Mouse (Mus musculus): ENCODE measurements around the gene Mmp25. TPM values are rescaled to one million over a fixed set of nuclear protein-coding genes. Genes with fewer than 3 reads are reported as not detected.

The Mmp25 gene
- total and polyA plus RNA-seq, 3 experiments: not detected

DNA sequence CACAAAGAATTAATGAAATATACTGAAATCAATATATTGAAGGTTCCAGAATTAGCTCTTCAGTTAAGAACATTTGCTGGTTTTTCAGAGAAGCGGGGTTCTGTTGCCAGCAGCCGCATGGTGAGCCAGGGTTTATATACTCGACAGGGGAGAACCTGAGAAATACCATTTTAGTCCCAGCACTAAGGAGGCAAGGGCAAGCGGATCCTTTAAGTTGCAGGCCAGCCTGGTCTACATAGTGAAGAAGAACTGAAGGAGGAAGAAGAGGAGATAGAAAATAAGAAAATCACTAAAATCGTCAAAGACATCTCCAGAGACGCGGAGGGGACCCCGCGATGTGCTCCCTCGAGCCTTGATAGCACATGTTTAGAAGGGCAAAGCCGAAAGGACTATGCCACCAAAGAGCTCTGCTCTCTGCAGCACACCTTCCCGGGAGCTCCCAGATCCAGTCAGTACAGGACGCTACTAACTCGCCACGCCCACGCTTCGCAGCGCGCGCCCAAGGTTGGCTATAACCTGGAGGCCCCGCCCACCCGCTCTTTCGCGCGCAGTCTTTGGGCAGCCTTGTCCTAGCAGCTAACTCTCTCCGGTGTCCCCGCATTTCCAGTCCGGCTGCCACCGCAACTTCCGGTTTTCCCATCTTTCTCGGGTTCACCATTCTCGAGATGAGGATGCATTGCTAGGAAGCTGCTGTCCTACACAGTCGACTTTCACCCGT lies 52.7 kb downstream of the Mmp25 start:
- peak overlapping the region; percentile 50 for H3K9ac ChIP-seq (ENCODE audit: insufficient read depth, low read depth)
- DNase-seq (ENCODE audit: extremely low read depth): peak; percentile 88
- dilution Hi-C loops (cut with MboI; ENCODE audit: extremely low pct_ligation_motif_present, extremely low pct_unique_long_range_greater_than_20kb, low sequenced_read_pairs): no loop called here
- no peaks in the 10 kb centered on the region for H3K36me3 ChIP-seq (replicated peaks in 1 of 2; ENCODE audit: control insufficient read depth in 1 of 2, insufficient read depth in 1 of 2, low read length in 1 of 2)
- H3K27me3 ChIP-seq (replicated peaks): peaks cover 51% of the 10 kb centered on the region
- H3K4me2 ChIP-seq (ENCODE audit: insufficient read depth, low read depth, poor library complexity, severe bottlenecking): peak overlapping the region; percentile 83
- no peaks in the 10 kb centered on the region for H3K79me2 ChIP-seq (replicated peaks; ENCODE audit: control insufficient read depth, extremely low read depth, insufficient read depth, poor library complexity, severe bottlenecking)
- H3K9me3 ChIP-seq (replicated peaks; ENCODE audit: low read length): no peaks in the 10 kb centered on the region
- peaks cover 2 to 11% of the 10 kb centered on the region in 2 experiments; a peak in 2 of 4 replicates for H3K4me1 ChIP-seq (ENCODE audit: control insufficient read depth in 1 of 2, insufficient read depth in 2 of 2)
- peak overlapping the region; percentile 48 to 69 (median 62) for H3K4me3 ChIP-seq (replicated peaks in 1 of 3; ENCODE audit: low read depth in 2 of 3, low read length in 2 of 3, poor library complexity in 1 of 3)
- no peak for TF ChIP-seq MAZ (IDR thresholded peaks at IDR 0.05; ENCODE audit: low read depth, low read length)
- TF ChIP-seq ZKSCAN1 (IDR thresholded peaks at IDR 0.05; ENCODE audit: borderline replicate concordance, low read depth, low read length): no peak
- TF ChIP-seq ZNF384 (IDR thresholded peaks at IDR 0.05; ENCODE audit: low read depth, low read length): no peak
- TF ChIP-seq ZC3H11A (IDR thresholded peaks at IDR 0.05; ENCODE audit: low read depth, low read length): no peak
- peak; percentile 59 for TF ChIP-seq NRF1 (IDR thresholded peaks at IDR 0.05; ENCODE audit: low read depth, low read length)
- TF ChIP-seq MAFK (IDR thresholded peaks at IDR 0.05; ENCODE audit: insufficient replicate concordance, low read length): no peak
- peak; percentile 75 for TF ChIP-seq IRF4 (IDR thresholded peaks at IDR 0.05; ENCODE audit: low read depth, low read length)
- no peak for TF ChIP-seq JUN (IDR thresholded peaks at IDR 0.05; ENCODE audit: insufficient read depth, low read depth, low read length)
- no peak for TF ChIP-seq SMC3 (IDR thresholded peaks at IDR 0.05; ENCODE audit: low read depth, low read length)
- TF ChIP-seq KAT2A (IDR thresholded peaks at IDR 0.05; ENCODE audit: insufficient replicate concordance, low read length): 0 out of 2 replicates have a peak, but pooled peaks have one; percentile 50
- TF ChIP-seq POLR2AphosphoS2 (IDR thresholded peaks at IDR 0.05; ENCODE audit: low read depth, low read length): no peak
- TF ChIP-seq RCOR1 (conservative IDR thresholded peaks at IDR 0.05; ENCODE audit: low read depth, low read length): 0 out of 2 replicates have a peak, but pooled peaks have one; percentile 20
- no peak for TF ChIP-seq GABPA (IDR thresholded peaks at IDR 0.05; ENCODE audit: insufficient replicate concordance, low read depth, low read length)
- TF ChIP-seq BHLHE40 (IDR thresholded peaks at IDR 0.05; ENCODE audit: low read depth, low read length): no peak
- TF ChIP-seq HCFC1 (IDR thresholded peaks at IDR 0.05; ENCODE audit: low read depth, low read length): peak; percentile 80
- TF ChIP-seq POLR2A (IDR thresholded peaks at IDR 0.05; ENCODE audit: low read depth, low read length): peak; percentile 71
- peak; percentile 95; the same call in 1 of the 2 replicates for TF ChIP-seq E2F4 (IDR thresholded peaks at IDR 0.05; ENCODE audit: insufficient replicate concordance, low read depth, low read length)
- TF ChIP-seq ZMIZ1 (IDR thresholded peaks at IDR 0.05; ENCODE audit: low read depth, low read length): peak; percentile 63; the same call in 1 of the 2 replicates
- TF ChIP-seq MAX (IDR thresholded peaks at IDR 0.05; ENCODE audit: low read length): peak; percentile 49; the same call in 1 of the 2 replicates
- peak; percentile 67; the same call in 1 of the 2 replicates for TF ChIP-seq TCF12 (IDR thresholded peaks at IDR 0.05; ENCODE audit: low read depth, low read length)
- TF ChIP-seq USF1 (IDR thresholded peaks at IDR 0.05; ENCODE audit: low read depth, low read length): no peak
- TF ChIP-seq CTCF (conservative IDR thresholded peaks at IDR 0.05 in 1 of 2, IDR thresholded peaks at IDR 0.05 in 1 of 2; ENCODE audit: low read depth in 2 of 2, low read length in 2 of 2): no peak
- no peak for TF ChIP-seq USF2 (conservative IDR thresholded peaks at IDR 0.05; ENCODE audit: low read depth, low read length)
- TF ChIP-seq RAD21 (IDR thresholded peaks at IDR 0.05; ENCODE audit: low read depth, low read length): no peak
- no peak for TF ChIP-seq PAX5 (IDR thresholded peaks at IDR 0.05; ENCODE audit: low read length)
- 0 out of 2 replicates have a peak, but pooled peaks have one; percentile 17 for TF ChIP-seq CHD1 (IDR thresholded peaks at IDR 0.05; ENCODE audit: low read depth, low read length)
- peak; percentile 58 for TF ChIP-seq MXI1 (IDR thresholded peaks at IDR 0.05; ENCODE audit: low read depth, low read length)
- peak; percentile 52; the same call in 1 of the 2 replicates for TF ChIP-seq MEF2A (IDR thresholded peaks at IDR 0.05; ENCODE audit: borderline replicate concordance, low read depth, low read length)
- peak; percentile 72 for TF ChIP-seq ELF1 (IDR thresholded peaks at IDR 0.05; ENCODE audit: low read depth, low read length)
- TF ChIP-seq CHD2 (IDR thresholded peaks at IDR 0.05; ENCODE audit: low read length): 0 out of 2 replicates have a peak, but pooled peaks have one; percentile 12
- no peak for TF ChIP-seq EP300 (IDR thresholded peaks at IDR 0.05; ENCODE audit: low read length)
- 0 out of 2 replicates have a peak, but pooled peaks have one; percentile 42 for TF ChIP-seq SIN3A (IDR thresholded peaks at IDR 0.05; ENCODE audit: low read length)
- no peak for TF ChIP-seq MYC (IDR thresholded peaks at IDR 0.05; ENCODE audit: low read depth, low read length)
- peak; percentile 71 for TF ChIP-seq TBP (conservative IDR thresholded peaks at IDR 0.05; ENCODE audit: low read depth, low read length)
- no peak for TF ChIP-seq JUND (conservative IDR thresholded peaks at IDR 0.05; ENCODE audit: low read depth, low read length)
- peak; percentile 69 for TF ChIP-seq NELFE (IDR thresholded peaks at IDR 0.05; ENCODE audit: low read depth, low read length)
- peak; percentile 8; the same call in 1 of the 2 replicates for TF ChIP-seq ETS1 (conservative IDR thresholded peaks at IDR 0.05; ENCODE audit: low read depth, low read length)
- no peak for TF ChIP-seq UBTF (IDR thresholded peaks at IDR 0.05; ENCODE audit: low read depth, low read length)
- in situ Hi-C loops (cut with MboI; ENCODE audit: low pct_ligation_motif_present, low pct_unique_long_range_greater_than_20kb, low sequenced_read_pairs): no loop called here
- H3K27ac ChIP-seq (ENCODE audit: insufficient read depth, low read depth): no peak overlapping the region
